Mouse (Mus musculus) ES-Bruce4 (cell line): ENCODE data around the gene Taf15.

ENCODE experiments used
- CTCF ChIP-seq: IDR thresholded peaks from one replicate; pipeline ENCODE4 v1.8.1; 2011; ENCODE audit warnings: low read depth, low read length
- POLR2A ChIP-seq: IDR thresholded peaks from one replicate; pipeline ENCODE4 v1.8.1; 2011; ENCODE audit warnings: low read length; ENCODE audit not compliant: insufficient read depth

DNA sequence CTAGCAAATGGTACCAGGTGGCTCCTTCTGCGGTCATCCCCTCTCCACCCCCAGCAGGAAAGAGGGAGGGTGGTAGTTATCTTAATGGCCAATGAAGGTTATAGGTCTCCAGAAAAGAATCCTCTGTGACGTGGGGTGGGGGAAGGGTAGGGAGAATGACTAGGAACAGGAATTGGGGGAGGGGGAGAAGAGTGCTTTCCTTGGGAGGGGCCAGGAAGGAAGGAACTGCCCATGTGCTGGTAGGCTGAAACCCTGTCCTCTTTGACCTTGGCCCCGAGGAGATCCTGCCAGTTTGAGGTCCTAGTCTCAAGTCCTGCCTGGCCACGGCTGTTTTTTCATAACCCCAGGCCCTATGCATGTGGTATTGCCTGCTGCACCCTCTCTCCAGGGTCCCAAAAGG is 23.6 kb upstream of the Taf15 start:
- TF ChIP-seq CTCF (no peak), POLR2A (no peak)
